Mouse (Mus musculus): ENCODE measurements around the gene Clec4a4. TPM values are rescaled to one million over a fixed set of nuclear protein-coding genes. Genes with fewer than 3 reads are reported as not detected.
"Not testable (repeated sequence)": the region's sequence is repeated elsewhere in the genome, so short reads cannot be mapped to it uniquely, and the experiment has no call there.

Clec4a4 gene
- not detected in 2 replicates for polyA plus RNA-seq (2014; fragmentation: Nextera tagmentation; extraction: Ambion mirVana)

- no peak within 1 kb of the TSS for H3K9ac ChIP-seq (ENCODE audit: low read length)
- H3K4me1 ChIP-seq (ENCODE audit: control insufficient read depth in 2 of 2, insufficient read depth in 2 of 2, low read length in 2 of 2): no peaks in the 10 kb centered on the region
- no peak within 1 kb of the TSS for H3K27ac ChIP-seq (replicated peaks in 1 of 2; ENCODE audit: control insufficient read depth in 1 of 2, insufficient read depth in 1 of 2, low read depth in 2 of 2, low read length in 2 of 2)
- no peak within 1 kb of the TSS for H3K4me2 ChIP-seq (ENCODE audit: low read length)
- WGBS: 76% methylated on average over 6 of the region's 6 CpGs
- H3K4me3 ChIP-seq (ENCODE audit: control insufficient read depth in 1 of 2, insufficient read depth in 1 of 2, low read depth in 1 of 2, low read length in 2 of 2): no peak within 1 kb of the TSS
- no peak for ATAC-seq (ENCODE audit: insufficient number of reproducible peaks, insufficient read depth, low FRiP score, low read depth)
- H3K36me3 ChIP-seq (ENCODE audit: control insufficient read depth, insufficient read depth, low read length): no peaks in the 10 kb centered on the region
- no peaks in the 10 kb centered on the region for H3K27me3 ChIP-seq (ENCODE audit: control insufficient read depth, insufficient read depth, low read length)
- peaks cover 18% of the 10 kb centered on the region; the same call in 1 of the 2 replicates for H3K9me3 ChIP-seq (ENCODE audit: control insufficient read depth, low read length)
These were observed at the start of gene Clec4a4 for GRCm38 (mm10) chr6:122989876-122990437. Clec4a4 (plus strand) TSS chr6:122990367.

- H3K9ac ChIP-seq (ENCODE audit: low read length): no peak overlapping the region
- H3K27ac ChIP-seq (replicated peaks in 1 of 2; ENCODE audit: control insufficient read depth in 1 of 2, insufficient read depth in 1 of 2, low read depth in 2 of 2, low read length in 2 of 2): no peak overlapping the region
- no peak overlapping the region for H3K4me2 ChIP-seq (ENCODE audit: low read length)
- no peaks in the 10 kb centered on the region for H3K4me1 ChIP-seq (ENCODE audit: control insufficient read depth in 2 of 2, insufficient read depth in 2 of 2, low read length in 2 of 2)
- 71% methylated on average over 2 of the region's 2 CpGs for WGBS
- ATAC-seq (ENCODE audit: insufficient number of reproducible peaks, insufficient read depth, low FRiP score, low read depth): no peak
- no peaks in the 10 kb centered on the region for H3K27me3 ChIP-seq (ENCODE audit: control insufficient read depth, insufficient read depth, low read length)
- H3K4me3 ChIP-seq (ENCODE audit: control insufficient read depth in 1 of 2, insufficient read depth in 1 of 2, low read depth in 1 of 2, low read length in 2 of 2): no peak overlapping the region
- 0 out of 2 replicates have a peak, but pooled peaks cover 5% of the 10 kb centered on the region for H3K9me3 ChIP-seq (ENCODE audit: control insufficient read depth, low read length)
- no peaks in the 10 kb centered on the region for H3K36me3 ChIP-seq (ENCODE audit: control insufficient read depth, insufficient read depth, low read length)
These were observed 43.4 kb upstream of the Clec4a4 start for GRCm38 (mm10) chr6:122946760-122947159.

- no peaks in the 10 kb centered on the region for H3K4me1 ChIP-seq (ENCODE audit: control insufficient read depth in 2 of 2, insufficient read depth in 2 of 2, low read length in 2 of 2)
- WGBS: 68% methylated on average over 8 of the region's 8 CpGs
- 0 out of 2 replicates have a peak, but pooled peaks cover 5% of the 10 kb centered on the region for H3K9me3 ChIP-seq (ENCODE audit: control insufficient read depth, low read length)
- no peak within 1 kb of the TSS for H3K4me2 ChIP-seq (ENCODE audit: low read length)
- H3K4me3 ChIP-seq (ENCODE audit: control insufficient read depth in 1 of 2, insufficient read depth in 1 of 2, low read depth in 1 of 2, low read length in 2 of 2): no peak within 1 kb of the TSS
- H3K36me3 ChIP-seq (ENCODE audit: control insufficient read depth, insufficient read depth, low read length): no peaks in the 10 kb centered on the region
- H3K27me3 ChIP-seq (ENCODE audit: control insufficient read depth, insufficient read depth, low read length): no peaks in the 10 kb centered on the region
- H3K27ac ChIP-seq (replicated peaks in 1 of 2; ENCODE audit: control insufficient read depth in 1 of 2, insufficient read depth in 1 of 2, low read depth in 2 of 2, low read length in 2 of 2): no peak within 1 kb of the TSS
- no peak within 1 kb of the TSS for H3K9ac ChIP-seq (ENCODE audit: low read length)
- ATAC-seq (ENCODE audit: insufficient number of reproducible peaks, insufficient read depth, low FRiP score, low read depth): no peak
These were observed 37.8 kb upstream of the Clec4a4 start, which contains the start of gene Clec4a3 for GRCm38 (mm10) chr6:122952401-122952800. Clec4a3 (plus strand) TSS chr6:122952515.

- H3K4me2 ChIP-seq (ENCODE audit: low read length): no peak overlapping the region
- H3K27me3 ChIP-seq (ENCODE audit: control insufficient read depth, insufficient read depth, low read length): no peaks in the 10 kb centered on the region
- H3K36me3 ChIP-seq (ENCODE audit: control insufficient read depth, insufficient read depth, low read length): no peaks in the 10 kb centered on the region
- H3K4me1 ChIP-seq (ENCODE audit: control insufficient read depth in 2 of 2, insufficient read depth in 2 of 2, low read length in 2 of 2): no peaks in the 10 kb centered on the region
- no peak overlapping the region for H3K27ac ChIP-seq (replicated peaks in 1 of 2; ENCODE audit: control insufficient read depth in 1 of 2, insufficient read depth in 1 of 2, low read depth in 2 of 2, low read length in 2 of 2)
- ATAC-seq (ENCODE audit: insufficient number of reproducible peaks, insufficient read depth, low FRiP score, low read depth): no peak
- H3K4me3 ChIP-seq (ENCODE audit: control insufficient read depth in 1 of 2, insufficient read depth in 1 of 2, low read depth in 1 of 2, low read length in 2 of 2): no peak overlapping the region
- 66% methylated on average over 2 of the region's 2 CpGs for WGBS
- H3K9ac ChIP-seq (ENCODE audit: low read length): no peak overlapping the region
- 0 out of 2 replicates have a peak, but pooled peaks cover 3% of the 10 kb centered on the region for H3K9me3 ChIP-seq (ENCODE audit: control insufficient read depth, low read length)
These were observed 25.6 kb upstream of the Clec4a4 start for GRCm38 (mm10) chr6:122964562-122964961.

- Histone ChIP-seq H3K27me3 (ENCODE audit: control insufficient read depth, insufficient read depth, low read length) (no peaks in the 10 kb centered on the region), H3K9ac (ENCODE audit: low read length) (no peak overlapping the region), H3K36me3 (ENCODE audit: control insufficient read depth, insufficient read depth, low read length) (no peaks in the 10 kb centered on the region), H3K27ac (replicated peaks in 1 of 2; ENCODE audit: control insufficient read depth in 1 of 2, insufficient read depth in 1 of 2, low read depth in 2 of 2, low read length in 2 of 2) (no peak overlapping the region), H3K4me1 (ENCODE audit: control insufficient read depth in 2 of 2, insufficient read depth in 2 of 2, low read length in 2 of 2) (no peaks in the 10 kb centered on the region), H3K9me3 (ENCODE audit: control insufficient read depth, low read length) (no peaks in the 10 kb centered on the region), H3K4me3 (ENCODE audit: control insufficient read depth in 1 of 2, insufficient read depth in 1 of 2, low read depth in 1 of 2, low read length in 2 of 2) (no peak overlapping the region), H3K4me2 (ENCODE audit: low read length) (no peak overlapping the region)
- 79% methylated on average over 2 of the region's 2 CpGs for WGBS
- ATAC-seq (ENCODE audit: insufficient number of reproducible peaks, insufficient read depth, low FRiP score, low read depth): no peak
These were observed 21.1 kb upstream of the Clec4a4 start for GRCm38 (mm10) chr6:122969048-122969447.

- not testable (repeated sequence) for H3K4me1 ChIP-seq (ENCODE audit: control insufficient read depth in 2 of 2, insufficient read depth in 2 of 2, low read length in 2 of 2); H3K9ac ChIP-seq (ENCODE audit: low read length); ATAC-seq (ENCODE audit: insufficient number of reproducible peaks, insufficient read depth, low FRiP score, low read depth); H3K9me3 ChIP-seq (ENCODE audit: control insufficient read depth, low read length); H3K27ac ChIP-seq (replicated peaks in 1 of 2; ENCODE audit: control insufficient read depth in 1 of 2, insufficient read depth in 1 of 2, low read depth in 2 of 2, low read length in 2 of 2); H3K4me3 ChIP-seq (ENCODE audit: control insufficient read depth in 1 of 2, insufficient read depth in 1 of 2, low read depth in 1 of 2, low read length in 2 of 2); H3K27me3 ChIP-seq (ENCODE audit: control insufficient read depth, insufficient read depth, low read length); H3K36me3 ChIP-seq (ENCODE audit: control insufficient read depth, insufficient read depth, low read length); H3K4me2 ChIP-seq (ENCODE audit: low read length)
- 65% methylated on average over 2 of the region's 2 CpGs for WGBS
These were observed 14.5 kb downstream of the Clec4a4 start for GRCm38 (mm10) chr6:123004696-123005095.

GRCm38 (mm10) chr6:123005591-123005990 is 15.4 kb downstream of the Clec4a4 start:
- Histone ChIP-seq H3K27ac (replicated peaks in 1 of 2; ENCODE audit: control insufficient read depth in 1 of 2, insufficient read depth in 1 of 2, low read depth in 2 of 2, low read length in 2 of 2) (no peak overlapping the region), H3K4me3 (ENCODE audit: control insufficient read depth in 1 of 2, insufficient read depth in 1 of 2, low read depth in 1 of 2, low read length in 2 of 2) (no peak overlapping the region), H3K4me1 (ENCODE audit: control insufficient read depth in 2 of 2, insufficient read depth in 2 of 2, low read length in 2 of 2) (no peaks in the 10 kb centered on the region), H3K9ac (ENCODE audit: low read length) (no peak overlapping the region), H3K4me2 (ENCODE audit: low read length) (no peak overlapping the region), H3K9me3 (ENCODE audit: control insufficient read depth, low read length) (no peaks in the 10 kb centered on the region), H3K27me3 (ENCODE audit: control insufficient read depth, insufficient read depth, low read length) (no peaks in the 10 kb centered on the region), H3K36me3 (ENCODE audit: control insufficient read depth, insufficient read depth, low read length) (no peaks in the 10 kb centered on the region)
- ATAC-seq (ENCODE audit: insufficient number of reproducible peaks, insufficient read depth, low FRiP score, low read depth): no peak
- 62% methylated on average over 1 of the region's 1 CpGs for WGBS

All from heart, embryonic 14.5 days (tissue).